Mouse (Mus musculus): ENCODE measurements at regions not wholly inside any gene's neighbourhood (a gene's known extent, or its start where the extent isn't known, plus 50 kb on each side); places are given as distances from the start of the nearest gene placed in this dataset.

- H3K36me3 ChIP-seq (ENCODE audit: insufficient read depth, low read length), result no peaks in the 10 kb centered on the region
- 49% methylated on average over 7 of the region's 7 CpGs for WGBS
- no peak overlapping the region for H3K4me3 ChIP-seq (ENCODE audit: low read length)
- H3K9me3 ChIP-seq (ENCODE audit: low read length), result no peaks in the 10 kb centered on the region
- H3K27ac ChIP-seq (ENCODE audit: low read length), result no peak overlapping the region
- no peaks in the 10 kb centered on the region for H3K4me1 ChIP-seq (ENCODE audit: insufficient read depth, low read length)
- no peak overlapping the region for H3K4me2 ChIP-seq (replicated peaks; ENCODE audit: low read depth, low read length)
- H3K27me3 ChIP-seq (ENCODE audit: insufficient read depth, low read length), result no peaks in the 10 kb centered on the region
- ATAC-seq (ENCODE audit: low FRiP score, low TSS enrichment), result no peak
- H3K9ac ChIP-seq (replicated peaks; ENCODE audit: low read length), result no peak overlapping the region
Measured at GRCm38 (mm10) chr14:47856280-47856765, 208.1 kb downstream of the Ktn1 start.

- Histone ChIP-seq H3K27me3 (ENCODE audit: insufficient read depth, low read length) (no peaks in the 10 kb centered on the region), H3K9me3 (ENCODE audit: low read length) (no peaks in the 10 kb centered on the region), H3K36me3 (ENCODE audit: insufficient read depth, low read length) (no peaks in the 10 kb centered on the region), H3K4me1 (ENCODE audit: insufficient read depth, low read length) (no peaks in the 10 kb centered on the region), H3K27ac (ENCODE audit: low read length) (no peak overlapping the region), H3K4me3 (ENCODE audit: low read length) (no peak overlapping the region), H3K9ac (replicated peaks; ENCODE audit: low read length) (no peak overlapping the region), H3K4me2 (replicated peaks; ENCODE audit: low read depth, low read length) (no peak overlapping the region)
- peak; percentile 57; the same call in 1 of the 2 replicates for ATAC-seq (ENCODE audit: low FRiP score, low TSS enrichment)
- 57% methylated on average over 4 of the region's 4 CpGs for WGBS
Measured at GRCm38 (mm10) chr14:47857271-47857670, 209.0 kb downstream of the Ktn1 start.

- Histone ChIP-seq H3K9ac (replicated peaks; ENCODE audit: low read length) (no peak overlapping the region), H3K4me3 (ENCODE audit: low read length) (no peak overlapping the region), H3K4me1 (ENCODE audit: insufficient read depth, low read length) (no peaks in the 10 kb centered on the region), H3K9me3 (ENCODE audit: low read length) (no peaks in the 10 kb centered on the region), H3K36me3 (ENCODE audit: insufficient read depth, low read length) (no peaks in the 10 kb centered on the region), H3K27ac (ENCODE audit: low read length) (no peak overlapping the region), H3K4me2 (replicated peaks; ENCODE audit: low read depth, low read length) (no peak overlapping the region), H3K27me3 (ENCODE audit: insufficient read depth, low read length) (no peaks in the 10 kb centered on the region)
- peak; percentile 23; the same call in 1 of the 2 replicates for ATAC-seq (ENCODE audit: low FRiP score, low TSS enrichment)
- 57% methylated on average over 15 of the region's 16 CpGs for WGBS
Measured at GRCm38 (mm10) chr14:47857731-47858556, 209.7 kb downstream of the Ktn1 start.

GRCm38 (mm10) chr14:47862556-47862955 lies 214.3 kb downstream of the Ktn1 start:
- no peaks in the 10 kb centered on the region for H3K9me3 ChIP-seq (ENCODE audit: low read length)
- no peaks in the 10 kb centered on the region for H3K4me1 ChIP-seq (ENCODE audit: insufficient read depth, low read length)
- 72% methylated on average over 1 of the region's 1 CpGs for WGBS
- H3K4me2 ChIP-seq (replicated peaks; ENCODE audit: low read depth, low read length), result no peak overlapping the region
- H3K36me3 ChIP-seq (ENCODE audit: insufficient read depth, low read length), result no peaks in the 10 kb centered on the region
- H3K4me3 ChIP-seq (ENCODE audit: low read length), result no peak overlapping the region
- H3K27me3 ChIP-seq (ENCODE audit: insufficient read depth, low read length), result no peaks in the 10 kb centered on the region
- H3K27ac ChIP-seq (ENCODE audit: low read length), result no peak overlapping the region
- no peak for ATAC-seq (ENCODE audit: low FRiP score, low TSS enrichment)
- no peak overlapping the region for H3K9ac ChIP-seq (replicated peaks; ENCODE audit: low read length)

- H3K36me3 ChIP-seq (ENCODE audit: insufficient read depth, low read length), result no peaks in the 10 kb centered on the region
- H3K4me2 ChIP-seq (replicated peaks; ENCODE audit: low read depth, low read length), result no peak overlapping the region
- H3K27ac ChIP-seq (ENCODE audit: low read length), result no peak overlapping the region
- no peaks in the 10 kb centered on the region for H3K4me1 ChIP-seq (ENCODE audit: insufficient read depth, low read length)
- H3K4me3 ChIP-seq (ENCODE audit: low read length), result no peak overlapping the region
- no peaks in the 10 kb centered on the region for H3K9me3 ChIP-seq (ENCODE audit: low read length)
- no peaks in the 10 kb centered on the region for H3K27me3 ChIP-seq (ENCODE audit: insufficient read depth, low read length)
- WGBS, result 22% methylated on average over 5 of the region's 5 CpGs
- H3K9ac ChIP-seq (replicated peaks; ENCODE audit: low read length), result no peak overlapping the region
- no peak for ATAC-seq (ENCODE audit: low FRiP score, low TSS enrichment)
Measured at GRCm38 (mm10) chr14:47863067-47863466, 214.8 kb downstream of the Ktn1 start.

- H3K9me3 ChIP-seq (ENCODE audit: low read length), result no peaks in the 10 kb centered on the region
- H3K4me2 ChIP-seq (replicated peaks; ENCODE audit: low read depth, low read length), result no peak overlapping the region
- H3K4me1 ChIP-seq (ENCODE audit: insufficient read depth, low read length), result no peaks in the 10 kb centered on the region
- 78% methylated on average over 6 of the region's 6 CpGs for WGBS
- no peak overlapping the region for H3K27ac ChIP-seq (ENCODE audit: low read length)
- no peak overlapping the region for H3K4me3 ChIP-seq (ENCODE audit: low read length)
- no peaks in the 10 kb centered on the region for H3K27me3 ChIP-seq (ENCODE audit: insufficient read depth, low read length)
- ATAC-seq (ENCODE audit: low FRiP score, low TSS enrichment), result no peak
- no peaks in the 10 kb centered on the region for H3K36me3 ChIP-seq (ENCODE audit: insufficient read depth, low read length)
- no peak overlapping the region for H3K9ac ChIP-seq (replicated peaks; ENCODE audit: low read length)
Measured at GRCm38 (mm10) chr14:47863701-47864100, 215.5 kb downstream of the Ktn1 start.

GRCm38 (mm10) chr14:47867017-47867416 lies 218.8 kb downstream of the Ktn1 start:
- no peak for ATAC-seq (ENCODE audit: low FRiP score, low TSS enrichment)
- H3K27me3 ChIP-seq (ENCODE audit: insufficient read depth, low read length), result no peaks in the 10 kb centered on the region
- H3K27ac ChIP-seq (ENCODE audit: low read length), result no peak overlapping the region
- H3K4me1 ChIP-seq (ENCODE audit: insufficient read depth, low read length), result no peaks in the 10 kb centered on the region
- no peaks in the 10 kb centered on the region for H3K36me3 ChIP-seq (ENCODE audit: insufficient read depth, low read length)
- 94% methylated on average over 2 of the region's 2 CpGs for WGBS
- no peak overlapping the region for H3K9ac ChIP-seq (replicated peaks; ENCODE audit: low read length)
- no peak overlapping the region for H3K4me2 ChIP-seq (replicated peaks; ENCODE audit: low read depth, low read length)
- H3K9me3 ChIP-seq (ENCODE audit: low read length), result no peaks in the 10 kb centered on the region
- no peak overlapping the region for H3K4me3 ChIP-seq (ENCODE audit: low read length)

GRCm38 (mm10) chr14:47868258-47868780 lies 220.1 kb downstream of the Ktn1 start:
- Histone ChIP-seq H3K36me3 (ENCODE audit: insufficient read depth, low read length) (no peaks in the 10 kb centered on the region), H3K4me2 (replicated peaks; ENCODE audit: low read depth, low read length) (no peak overlapping the region), H3K9ac (replicated peaks; ENCODE audit: low read length) (no peak overlapping the region), H3K9me3 (ENCODE audit: low read length) (no peaks in the 10 kb centered on the region), H3K4me3 (ENCODE audit: low read length) (no peak overlapping the region), H3K4me1 (ENCODE audit: insufficient read depth, low read length) (no peaks in the 10 kb centered on the region), H3K27me3 (ENCODE audit: insufficient read depth, low read length) (no peaks in the 10 kb centered on the region), H3K27ac (ENCODE audit: low read length) (no peak overlapping the region)
- no peak for ATAC-seq (ENCODE audit: low FRiP score, low TSS enrichment)
- WGBS, result 67% methylated on average over 3 of the region's 3 CpGs

GRCm38 (mm10) chr14:47876585-47876984 lies 228.3 kb downstream of the Ktn1 start:
- ATAC-seq (ENCODE audit: low FRiP score, low TSS enrichment), result no peak
- H3K27ac ChIP-seq (ENCODE audit: low read length), result no peak overlapping the region
- 43% methylated on average over 5 of the region's 5 CpGs for WGBS

GRCm38 (mm10) chr14:47877167-47877566 lies 228.9 kb downstream of the Ktn1 start:
- H3K27me3 ChIP-seq (ENCODE audit: insufficient read depth, low read length), result no peaks in the 10 kb centered on the region
- no peak overlapping the region for H3K4me2 ChIP-seq (replicated peaks; ENCODE audit: low read depth, low read length)
- H3K9ac ChIP-seq (replicated peaks; ENCODE audit: low read length), result no peak overlapping the region
- H3K27ac ChIP-seq (ENCODE audit: low read length), result no peak overlapping the region
- no peaks in the 10 kb centered on the region for H3K4me1 ChIP-seq (ENCODE audit: insufficient read depth, low read length)
- H3K4me3 ChIP-seq (ENCODE audit: low read length), result no peak overlapping the region
- no peaks in the 10 kb centered on the region for H3K36me3 ChIP-seq (ENCODE audit: insufficient read depth, low read length)
- no peak for ATAC-seq (ENCODE audit: low FRiP score, low TSS enrichment)
- 85% methylated on average over 3 of the region's 3 CpGs for WGBS
- H3K9me3 ChIP-seq (ENCODE audit: low read length), result no peaks in the 10 kb centered on the region

More at GRCm38 (mm10) chr14:47876585-47876984, 228.3 kb downstream of the Ktn1 start:
- Histone ChIP-seq H3K4me3 (ENCODE audit: low read length) (no peak overlapping the region), H3K4me2 (replicated peaks; ENCODE audit: low read depth, low read length) (no peak overlapping the region), H3K4me1 (ENCODE audit: insufficient read depth, low read length) (no peaks in the 10 kb centered on the region), H3K27me3 (ENCODE audit: insufficient read depth, low read length) (no peaks in the 10 kb centered on the region), H3K36me3 (ENCODE audit: insufficient read depth, low read length) (no peaks in the 10 kb centered on the region), H3K9ac (replicated peaks; ENCODE audit: low read length) (no peak overlapping the region), H3K9me3 (ENCODE audit: low read length) (no peaks in the 10 kb centered on the region)
